Mouse (Mus musculus): ENCODE results near the gene Kiss1.

- no peak for TF ChIP-seq MYOG (IDR thresholded peaks at IDR 0.05; ENCODE audit: control insufficient read depth, extremely low read depth, insufficient read length)
- no peak for TF ChIP-seq CTCF (IDR thresholded peaks at IDR 0.05; ENCODE audit: control insufficient read depth, insufficient read depth, insufficient read length)
- TF ChIP-seq MAX (IDR thresholded peaks at IDR 0.05), result no peak
- no peak for TF ChIP-seq USF1 (IDR thresholded peaks at IDR 0.05; ENCODE audit: low read depth)
Observed at GRCm38 (mm10) chr1:133331142-133331541, 9.5 kb downstream of the Kiss1 start.

All from C2C12 (cell line).